Mouse (Mus musculus): ENCODE data around the gene Krt2.

Gene Krt2

GRCm38 (mm10) chr15:101817875-101818274 is at the start of gene Krt2:
Gene Krt2 (minus strand): TSS chr15:101818169.
- no peak for DNase-seq (ENCODE audit: low spot score in 2 of 2)

GRCm38 (mm10) chr15:101866754-101867153 is 48.8 kb upstream of the Krt2 start:
- DNase-seq (ENCODE audit: low spot score in 2 of 2), result no peak

GRCm38 (mm10) chr15:101860421-101861130 is 42.6 kb upstream of the Krt2 start:
- no peak for DNase-seq (ENCODE audit: low spot score in 2 of 2)

GRCm38 (mm10) chr15:101859735-101860170 is 41.8 kb upstream of the Krt2 start:
- DNase-seq (ENCODE audit: low spot score in 2 of 2), result peak in 1 of 2 experiments; percentile 18

- no peak for DNase-seq (ENCODE audit: low spot score in 2 of 2)
Observed at GRCm38 (mm10) chr15:101858673-101859425, 40.9 kb upstream of the Krt2 start.

- DNase-seq (ENCODE audit: low spot score in 2 of 2), result no peak
Observed at GRCm38 (mm10) chr15:101856696-101857095, 38.7 kb upstream of the Krt2 start.

GRCm38 (mm10) chr15:101855732-101856131 is 37.8 kb upstream of the Krt2 start:
- no peak for DNase-seq (ENCODE audit: low spot score in 2 of 2)

- no peak for DNase-seq (ENCODE audit: low spot score in 2 of 2)
Observed at GRCm38 (mm10) chr15:101854294-101854693, 36.3 kb upstream of the Krt2 start.

- no peak for DNase-seq (ENCODE audit: low spot score in 2 of 2)
Observed at GRCm38 (mm10) chr15:101852571-101852970, 34.6 kb upstream of the Krt2 start.

- no peak for DNase-seq (ENCODE audit: low spot score in 2 of 2)
Observed at GRCm38 (mm10) chr15:101850694-101851093, 32.7 kb upstream of the Krt2 start, which contains the start of gene Krt1. Gene Krt1 (minus strand): TSS chr15:101850794.

GRCm38 (mm10) chr15:101845971-101846403 is 28.0 kb upstream of the Krt2 start:
- peak in 1 of 2 experiments; percentile 31 for DNase-seq (ENCODE audit: low spot score in 2 of 2)

- no peak for DNase-seq (ENCODE audit: low spot score in 2 of 2)
Observed at GRCm38 (mm10) chr15:101843192-101843591, 25.2 kb upstream of the Krt2 start.

GRCm38 (mm10) chr15:101834784-101835328 is 16.9 kb upstream of the Krt2 start:
- no peak for DNase-seq (ENCODE audit: low spot score in 2 of 2)

GRCm38 (mm10) chr15:101833131-101833530 is 15.2 kb upstream of the Krt2 start:
- no peak for DNase-seq (ENCODE audit: low spot score in 2 of 2)

GRCm38 (mm10) chr15:101829441-101829840 is 11.5 kb upstream of the Krt2 start:
- no peak for DNase-seq (ENCODE audit: low spot score in 2 of 2)

GRCm38 (mm10) chr15:101821786-101822185 is 3.8 kb upstream of the Krt2 start:
- DNase-seq (ENCODE audit: low spot score in 2 of 2), result no peak

- no peak for DNase-seq (ENCODE audit: low spot score in 2 of 2)
Observed at GRCm38 (mm10) chr15:101803052-101803822, 14.7 kb downstream of the Krt2 start.

- DNase-seq (ENCODE audit: low spot score in 2 of 2), result no peak
Observed at GRCm38 (mm10) chr15:101802296-101802835, 15.6 kb downstream of the Krt2 start, which contains the start of gene Krt73. Gene Krt73 (minus strand): TSS chr15:101802346.

- DNase-seq (ENCODE audit: low spot score in 2 of 2), result no peak
Observed at GRCm38 (mm10) chr15:101790867-101791266, 27.1 kb downstream of the Krt2 start.

GRCm38 (mm10) chr15:101786360-101786759 is 31.6 kb downstream of the Krt2 start, which contains the start of gene Krt72:
Gene Krt72 (minus strand): TSS chr15:101786460.
- no peak for DNase-seq (ENCODE audit: low spot score in 2 of 2)

GRCm38 (mm10) chr15:101773420-101773819 is 44.5 kb downstream of the Krt2 start:
- no peak for DNase-seq (ENCODE audit: low spot score in 2 of 2)
